Mouse (Mus musculus) heart, postnatal 4 days (tissue): ENCODE measurements around the gene Pxn. TPM values are rescaled to one million over a fixed set of nuclear protein-coding genes. Genes with fewer than 3 reads are reported as not detected.
"Not testable (repeated sequence)": the region's sequence is repeated elsewhere in the genome, so short reads cannot be mapped to it uniquely, and the experiment has no call there.

Source experiments
- DNase-seq: peaks from one replicate; pipeline ENCODE4 v3.0.0; 2021
- total RNA-seq, 2 experiments: library from RNA; stranded (reverse); gene quantifications; 2 replicates each; pipeline ENCODE4 v1.2.3; 2021

The Pxn gene
- total RNA-seq, 2 experiments from 2014 or later, result 62.9 to 66.0 TPM

GRCm38 (mm10) chr5:115487353-115487752, 19.1 kb upstream of the Pxn start:
- no peak for DNase-seq

- DNase-seq, result no peak
Observed at GRCm38 (mm10) chr5:115487942-115488580, 18.4 kb upstream of the Pxn start.

GRCm38 (mm10) chr5:115488841-115489698, 17.4 kb upstream of the Pxn start:
- DNase-seq, result peak; percentile 82

- peak; percentile 90 for DNase-seq
Observed at GRCm38 (mm10) chr5:115489699-115490637, 16.5 kb upstream of the Pxn start.

GRCm38 (mm10) chr5:115490638-115491000, 15.9 kb upstream of the Pxn start:
- DNase-seq, result no peak

GRCm38 (mm10) chr5:115491076-115491475, 15.4 kb upstream of the Pxn start:
- no peak for DNase-seq

- DNase-seq, result peak; percentile 78
Observed at GRCm38 (mm10) chr5:115491771-115492322, 14.6 kb upstream of the Pxn start.

GRCm38 (mm10) chr5:115492711-115493335, 13.7 kb upstream of the Pxn start:
- no peak for DNase-seq

- DNase-seq, result no peak
Observed at GRCm38 (mm10) chr5:115493441-115493840, 13.0 kb upstream of the Pxn start.

GRCm38 (mm10) chr5:115495618-115496017, 10.9 kb upstream of the Pxn start:
- not testable (repeated sequence) for DNase-seq

- no peak for DNase-seq
Observed at GRCm38 (mm10) chr5:115497033-115497432, 9.4 kb upstream of the Pxn start.

- DNase-seq, result no peak
Observed at GRCm38 (mm10) chr5:115498307-115499240, 7.9 kb upstream of the Pxn start.

- DNase-seq, result no peak
Observed at GRCm38 (mm10) chr5:115500383-115500935, 6.0 kb upstream of the Pxn start.

GRCm38 (mm10) chr5:115503035-115503434, 3.4 kb upstream of the Pxn start:
- DNase-seq, result no peak

GRCm38 (mm10) chr5:115505617-115506016, 859 bp upstream of the Pxn start:
- DNase-seq, result not testable (repeated sequence)

- DNase-seq, result no peak
Observed at GRCm38 (mm10) chr5:115507267-115507980, 948 bp downstream of the Pxn start.

- peak; percentile 71 for DNase-seq
Observed at GRCm38 (mm10) chr5:115507981-115508858, 1.7 kb downstream of the Pxn start.

GRCm38 (mm10) chr5:115508859-115509147, 2.3 kb downstream of the Pxn start:
- peak; percentile 61 for DNase-seq

GRCm38 (mm10) chr5:115509321-115509761, 2.9 kb downstream of the Pxn start:
- DNase-seq, result peak; percentile 53
